Mouse (Mus musculus) layer of hippocampus, adult 9-11 months (tissue): ENCODE results near the gene Olfr1306.

Experiments
- DNase-seq: peaks from one replicate; pipeline ENCODE4 v3.0.0; 2022

Olfr1306 gene

GRCm38 (mm10) chr2:111916171-111916570 lies at the start of gene Olfr1306:
Gene Olfr1306, minus strand, starts transcription at chr2:111916271.
- no peak for DNase-seq

- no peak for DNase-seq
Observed at GRCm38 (mm10) chr2:111964844-111965243, 48.8 kb upstream of the Olfr1306 start, which contains the start of gene Olfr1308. Gene Olfr1308, minus strand, starts transcription at chr2:111964944.

GRCm38 (mm10) chr2:111949340-111949739 lies 33.3 kb upstream of the Olfr1306 start, which contains the start of gene Olfr1307:
Gene Olfr1307, minus strand, starts transcription at chr2:111949440.
- DNase-seq, result no peak

- DNase-seq, result no peak
Observed at GRCm38 (mm10) chr2:111877049-111877448, 39.0 kb downstream of the Olfr1306 start, which contains the start of gene Olfr1305. Gene Olfr1305, minus strand, starts transcription at chr2:111877149.
